Mouse (Mus musculus) heart, embryonic 12.5 days (tissue): ENCODE results near the gene Comtd1. TPM values are rescaled to one million over a fixed set of nuclear protein-coding genes. Genes with fewer than 3 reads are reported as not detected.

ENCODE experiments used
- ATAC-seq: fragments of 200-750 bp; cut with Nextera tagmentation; 2 replicates; pipeline ENCODE4 v1.8.0; 2017; ENCODE audit warnings: moderate TSS enrichment, moderate library complexity; ENCODE audit not compliant: insufficient number of reproducible peaks, low FRiP score
- H3K27ac ChIP-seq: fragments of 300-500 bp; sonication (generic); 2 replicates; pipeline ENCODE4 v1.5.1; 2016; ENCODE audit warnings: mild to moderate bottlenecking, moderate library complexity; ENCODE audit not compliant: poor library complexity, severe bottlenecking
- H3K27me3 ChIP-seq: fragments of 300-500 bp; sonication (generic); replicated peaks from 2 replicates; pipeline ENCODE4 v1.6.1; 2016; ENCODE audit warnings: mild to moderate bottlenecking, moderate library complexity
- H3K36me3 ChIP-seq: fragments of 300-500 bp; sonication (generic); 2 replicates; pipeline ENCODE4 v1.6.1; 2016; ENCODE audit warnings: mild to moderate bottlenecking, moderate library complexity
- H3K4me1 ChIP-seq: fragments of 300-500 bp; sonication (generic); replicated peaks from 2 replicates; pipeline ENCODE4 v1.6.1; 2016; ENCODE audit warnings: mild to moderate bottlenecking
- H3K4me2 ChIP-seq: fragments of 300-500 bp; sonication (generic); 2 replicates; pipeline ENCODE4 v1.6.1; 2016; ENCODE audit warnings: mild to moderate bottlenecking, moderate library complexity
- H3K4me3 ChIP-seq: fragments of 300-500 bp; sonication (generic); 2 replicates; pipeline ENCODE4 v1.5.1; 2016; ENCODE audit warnings: mild to moderate bottlenecking
- H3K9ac ChIP-seq: fragments of 300-500 bp; sonication (generic); 2 replicates; pipeline ENCODE4 v1.6.1; 2016; ENCODE audit warnings: mild to moderate bottlenecking, moderate library complexity
- H3K9me3 ChIP-seq: fragments of 300-500 bp; sonication (generic); replicated peaks from 2 replicates; pipeline ENCODE4 v1.6.1; 2016; ENCODE audit warnings: mild to moderate bottlenecking, moderate library complexity
- WGBS: fragments of 180-500 bp; shearing (Covaris S2); methylation state at CpG from one replicate; pipeline ENCODE4 v1.1.7; 2016; 5-methylcytosine and 5-hydroxymethylcytosine counted together
- polyA plus RNA-seq: library from polyadenylated mRNA; unstranded; fragments of >200 nt; fragmentation: Nextera tagmentation; extraction: Ambion mirVana; gene quantifications from 2 replicates; pipeline ENCODE4 v1.2.1, GENCODE M21; 2016

The Comtd1 gene
- polyA plus RNA-seq: 40.8 and 43.5 TPM in 2 replicates

DNA sequence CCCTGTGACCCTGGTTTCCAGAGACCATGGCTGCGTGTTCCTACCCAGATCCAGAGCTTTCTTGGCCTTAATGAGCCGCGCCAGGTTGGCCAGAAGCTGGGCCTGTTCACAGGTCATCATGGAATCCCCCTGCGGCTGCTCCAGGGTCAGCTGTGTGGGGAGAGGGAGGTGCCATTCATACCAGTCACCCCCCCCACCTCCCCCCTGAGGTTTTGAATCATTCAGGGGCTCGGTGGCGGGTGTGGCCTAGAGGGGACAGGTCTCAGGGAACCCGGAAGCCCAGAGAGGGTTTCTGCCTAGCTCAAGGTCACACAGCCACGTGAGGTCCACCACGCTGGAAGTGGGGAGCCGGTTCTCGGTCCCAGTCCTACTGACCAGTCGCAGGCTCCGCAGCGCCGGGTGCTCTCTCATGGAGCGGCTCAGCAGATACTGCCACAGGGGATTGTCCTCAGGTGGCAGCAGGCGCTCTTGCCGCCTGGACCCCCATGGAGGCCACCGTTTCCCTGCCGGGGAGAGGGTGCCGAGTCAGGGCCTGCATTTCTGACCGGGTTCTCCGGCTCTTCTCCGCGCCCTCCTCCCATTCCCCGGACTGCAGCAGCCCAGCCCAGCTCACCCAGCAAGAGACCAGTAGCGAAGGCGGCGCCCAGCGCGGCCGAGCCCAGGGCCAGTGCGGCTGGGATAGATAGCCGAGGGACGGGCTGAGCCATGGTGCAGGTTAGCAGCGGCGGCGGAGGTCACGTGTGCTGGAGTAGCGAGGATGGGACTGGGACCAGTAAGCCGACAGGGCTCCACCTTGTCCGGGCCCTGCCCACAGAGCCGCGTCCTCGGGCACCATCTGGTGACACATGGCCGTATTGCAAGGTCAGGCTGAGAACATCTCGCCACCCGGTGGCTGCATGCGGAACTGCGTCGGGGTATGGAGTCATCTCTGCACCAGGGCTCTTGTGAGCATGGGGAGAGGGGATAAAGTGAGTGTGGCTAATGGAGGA lies at the start of gene Comtd1:
TSS of gene Comtd1 (minus strand) at position 812 of the 989 bp plus-strand sequence.
- peaks cover 33% of the 10 kb centered on the region for H3K36me3 ChIP-seq
- peak; percentile 94 for ATAC-seq
- H3K4me2 ChIP-seq: peak within 1 kb of the TSS; percentile 98
- under 1% methylated on average over 51 of the region's 51 CpGs for WGBS
- H3K4me1 ChIP-seq: peaks cover 64% of the 10 kb centered on the region
- H3K9ac ChIP-seq: peak within 1 kb of the TSS; percentile 85
- no peaks in the 10 kb centered on the region for H3K27me3 ChIP-seq
- H3K4me3 ChIP-seq: peak within 1 kb of the TSS; percentile 73
- no peaks in the 10 kb centered on the region for H3K9me3 ChIP-seq
- H3K27ac ChIP-seq: peak within 1 kb of the TSS; percentile 74

DNA sequence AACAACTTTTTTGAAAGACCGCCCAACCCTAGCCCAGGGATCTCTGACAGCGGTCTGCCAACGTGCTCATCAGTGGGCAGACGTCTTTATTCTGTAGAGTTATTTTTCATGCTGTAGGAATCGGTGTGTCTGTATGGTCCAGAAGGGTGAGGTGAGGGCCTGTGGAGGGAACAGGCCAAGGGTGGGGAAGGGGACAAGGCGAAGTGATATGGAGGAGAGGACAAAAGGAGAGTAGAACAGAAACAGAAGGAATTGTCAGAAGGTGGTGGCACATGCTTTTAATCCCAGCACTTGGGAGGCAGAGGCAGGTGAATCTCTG lies 43.5 kb upstream of the Comtd1 start:
- WGBS: 70% methylated on average over 6 of the region's 6 CpGs
- peaks cover 11% of the 10 kb centered on the region for H3K4me1 ChIP-seq
- H3K4me2 ChIP-seq: no peak overlapping the region
- no peak for ATAC-seq
- H3K9me3 ChIP-seq: 0 out of 2 replicates have a peak, but pooled peaks cover 3% of the 10 kb centered on the region
- no peak overlapping the region for H3K9ac ChIP-seq
- H3K27me3 ChIP-seq: no peaks in the 10 kb centered on the region
- no peak overlapping the region for H3K27ac ChIP-seq
- no peak overlapping the region for H3K4me3 ChIP-seq
- H3K36me3 ChIP-seq: no peaks in the 10 kb centered on the region

DNA sequence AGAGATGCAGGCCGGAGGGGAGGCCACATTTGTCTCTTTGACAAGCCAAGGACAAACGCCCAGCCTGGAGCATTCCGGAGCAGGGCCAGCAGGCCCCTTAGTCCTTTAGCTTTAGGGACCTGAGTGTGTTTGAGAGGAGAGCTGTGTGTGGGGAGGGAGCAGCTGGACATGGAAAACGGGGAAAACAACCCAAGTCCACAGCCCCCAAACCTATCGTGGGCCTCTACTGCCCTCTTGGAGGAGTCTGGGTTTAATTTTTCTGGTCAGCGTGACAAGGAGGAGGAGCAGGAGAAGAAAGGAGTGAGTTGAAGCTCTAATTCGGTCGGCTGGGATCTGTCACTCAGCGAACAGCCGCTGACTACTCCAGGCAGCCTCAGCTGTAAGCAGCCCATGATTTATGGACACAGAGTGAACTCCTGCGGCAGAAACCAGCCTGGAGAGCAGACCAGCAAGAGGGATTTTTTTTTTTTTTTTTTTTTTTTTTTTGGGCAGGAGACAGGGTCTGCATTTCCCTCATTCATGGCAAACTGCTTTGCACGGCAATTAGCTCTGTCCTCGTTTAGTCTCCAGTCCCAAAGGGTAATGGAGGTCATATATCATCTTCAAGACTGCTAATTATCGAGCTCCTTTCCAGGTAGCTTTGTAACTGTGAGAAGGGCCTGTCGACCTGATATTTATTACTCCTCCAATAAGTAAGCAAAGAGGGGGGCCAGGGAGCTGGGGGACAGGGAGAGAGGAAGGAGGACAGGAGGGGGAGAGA lies 43.0 kb upstream of the Comtd1 start:
- Histone ChIP-seq H3K4me1 (peaks cover 11% of the 10 kb centered on the region), H3K27ac (0 out of 2 replicates have a peak overlapping the region, but pooled peaks have one; percentile 8), H3K4me2 (peak overlapping the region; percentile 45), H3K4me3 (no peak overlapping the region; the same call in 1 of the 2 replicates), H3K27me3 (no peaks in the 10 kb centered on the region), H3K9me3 (0 out of 2 replicates have a peak, but pooled peaks cover 3% of the 10 kb centered on the region), H3K36me3 (no peaks in the 10 kb centered on the region), H3K9ac (no peak overlapping the region)
- ATAC-seq: peak; percentile 66; the same call in 1 of the 2 replicates
- WGBS: 20% methylated on average over 15 of the region's 15 CpGs

DNA sequence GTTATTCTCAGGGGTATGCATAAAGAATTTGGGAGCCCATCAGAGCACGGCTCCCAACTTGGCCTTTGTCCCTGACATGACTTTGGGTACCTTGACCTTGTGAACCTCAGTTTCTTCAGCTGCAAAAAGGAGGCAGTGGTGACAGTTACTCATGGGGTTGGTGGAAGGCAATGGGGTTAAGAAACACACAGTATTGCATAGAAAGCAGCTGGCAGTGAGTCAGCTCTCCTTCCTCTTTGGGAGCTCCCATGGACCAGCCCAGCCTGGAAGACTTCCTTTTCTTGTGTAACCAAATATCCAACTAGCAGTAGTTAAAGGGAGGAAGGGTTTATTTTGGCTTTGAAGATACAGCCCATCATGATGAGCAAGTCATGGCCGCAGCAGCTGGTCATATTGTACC lies 41.7 kb upstream of the Comtd1 start:
- H3K9me3 ChIP-seq: no peaks in the 10 kb centered on the region
- no peaks in the 10 kb centered on the region for H3K36me3 ChIP-seq
- H3K9ac ChIP-seq: no peak overlapping the region
- no peak overlapping the region for H3K4me2 ChIP-seq
- peaks cover 11% of the 10 kb centered on the region for H3K4me1 ChIP-seq
- no peak for ATAC-seq
- 89% methylated on average over 2 of the region's 2 CpGs for WGBS
- no peaks in the 10 kb centered on the region for H3K27me3 ChIP-seq
- no peak overlapping the region for H3K4me3 ChIP-seq
- H3K27ac ChIP-seq: no peak overlapping the region

DNA sequence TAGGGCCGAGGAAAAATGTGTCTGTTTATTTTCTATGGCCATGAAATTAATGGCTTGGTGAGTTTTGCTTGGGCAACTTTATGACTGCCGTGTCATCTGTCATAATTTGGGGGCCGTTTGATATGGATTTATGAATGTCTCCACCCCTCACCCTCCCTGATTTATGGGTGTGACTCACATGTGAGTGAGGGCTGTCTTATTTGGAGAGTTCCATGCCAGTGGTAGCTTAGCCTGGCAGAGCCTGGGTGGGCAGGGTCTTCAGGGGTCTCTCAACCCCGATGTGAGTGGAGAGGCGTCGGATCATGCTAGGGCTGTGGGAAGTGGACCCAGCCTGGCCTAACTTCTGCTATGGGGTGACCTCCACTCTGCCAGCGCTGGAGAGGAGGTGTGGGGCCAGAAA lies 18.0 kb upstream of the Comtd1 start:
- no peak overlapping the region for H3K4me2 ChIP-seq
- H3K9me3 ChIP-seq: no peaks in the 10 kb centered on the region
- 81% methylated on average over 7 of the region's 7 CpGs for whole genome bisulfite sequencing
- H3K4me3 ChIP-seq: no peak overlapping the region
- H3K9ac ChIP-seq: no peak overlapping the region
- ATAC-seq: no peak
- no peaks in the 10 kb centered on the region for H3K27me3 ChIP-seq
- no peaks in the 10 kb centered on the region for H3K36me3 ChIP-seq
- H3K4me1 ChIP-seq: no peaks in the 10 kb centered on the region
- no peak overlapping the region for H3K27ac ChIP-seq

DNA sequence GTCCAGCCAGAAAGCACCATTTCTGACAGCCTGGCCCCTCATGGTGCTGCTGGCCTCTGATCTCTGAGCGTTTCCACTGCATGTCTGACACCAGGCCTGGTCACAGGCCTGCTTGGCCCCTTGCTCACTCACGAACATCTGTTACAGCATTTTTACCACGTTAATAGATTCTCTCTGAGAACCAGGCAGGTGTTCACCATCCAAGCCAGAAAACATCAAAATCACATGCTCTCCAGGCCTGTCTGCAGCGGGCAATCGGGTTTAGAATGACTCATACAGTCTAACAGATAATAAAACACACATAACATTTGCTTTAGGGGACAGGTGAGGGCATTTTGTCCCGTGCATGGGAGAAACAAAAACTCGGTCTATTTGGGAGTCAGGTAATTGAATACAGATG lies 17.5 kb upstream of the Comtd1 start:
- Histone ChIP-seq H3K4me3 (no peak overlapping the region), H3K4me1 (no peaks in the 10 kb centered on the region), H3K9me3 (no peaks in the 10 kb centered on the region), H3K4me2 (no peak overlapping the region), H3K27ac (no peak overlapping the region), H3K27me3 (no peaks in the 10 kb centered on the region), H3K36me3 (no peaks in the 10 kb centered on the region), H3K9ac (no peak overlapping the region)
- no peak for ATAC-seq
- 60% methylated on average over 7 of the region's 7 CpGs for WGBS

DNA sequence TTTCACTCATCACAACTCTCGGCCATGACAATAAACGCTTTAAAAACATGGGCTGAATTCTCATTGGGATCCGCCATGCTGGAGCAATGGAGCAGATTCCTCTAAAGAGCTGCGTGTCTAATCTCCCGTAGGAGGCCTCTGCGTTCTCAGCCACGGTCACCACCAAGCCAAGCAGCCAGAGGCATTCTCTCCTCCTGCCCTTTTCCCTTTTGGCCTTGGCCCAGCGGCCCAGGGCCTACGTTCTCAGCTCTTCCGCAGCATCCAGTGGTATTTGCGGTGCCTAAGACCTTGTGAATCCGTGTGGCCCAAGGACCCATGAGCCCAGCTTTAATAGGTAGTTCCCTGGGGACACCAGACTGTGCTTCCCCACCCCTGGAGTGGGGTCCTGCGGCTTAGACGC lies 8.1 kb upstream of the Comtd1 start:
- WGBS: 85% methylated on average over 14 of the region's 14 CpGs
- Histone ChIP-seq H3K4me2 (no peak overlapping the region), H3K4me1 (peaks cover 31% of the 10 kb centered on the region), H3K9ac (no peak overlapping the region), H3K27me3 (no peaks in the 10 kb centered on the region), H3K9me3 (no peaks in the 10 kb centered on the region), H3K36me3 (no peaks in the 10 kb centered on the region), H3K27ac (no peak overlapping the region), H3K4me3 (no peak overlapping the region)
- no peak for ATAC-seq

DNA sequence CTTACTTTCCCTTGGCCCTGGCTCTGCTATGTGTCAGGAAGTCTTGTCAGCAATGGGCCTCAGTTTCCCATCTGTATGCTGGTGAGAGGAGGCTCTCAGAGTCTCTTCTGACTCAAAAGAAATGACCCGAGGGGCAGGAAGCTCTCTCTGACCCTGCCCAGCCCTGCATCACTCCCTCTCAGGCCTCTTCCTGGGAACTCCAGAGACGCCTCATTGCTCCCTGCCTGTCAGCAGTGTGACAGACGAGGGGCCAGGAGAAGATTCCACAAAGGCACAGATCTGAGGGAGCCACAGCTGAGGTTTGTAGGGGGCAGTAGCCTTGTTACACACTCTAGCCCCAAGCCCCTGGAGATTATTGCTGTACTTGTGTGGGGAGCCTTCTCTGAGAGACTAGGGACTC lies 7.2 kb upstream of the Comtd1 start:
- ATAC-seq: no peak
- H3K9me3 ChIP-seq: no peaks in the 10 kb centered on the region
- no peak overlapping the region for H3K4me2 ChIP-seq
- no peak overlapping the region for H3K9ac ChIP-seq
- no peaks in the 10 kb centered on the region for H3K36me3 ChIP-seq
- 24% methylated on average over 3 of the region's 3 CpGs for WGBS
- H3K27ac ChIP-seq: no peak overlapping the region
- peaks cover 37% of the 10 kb centered on the region for H3K4me1 ChIP-seq
- no peak overlapping the region for H3K4me3 ChIP-seq
- H3K27me3 ChIP-seq: no peaks in the 10 kb centered on the region

DNA sequence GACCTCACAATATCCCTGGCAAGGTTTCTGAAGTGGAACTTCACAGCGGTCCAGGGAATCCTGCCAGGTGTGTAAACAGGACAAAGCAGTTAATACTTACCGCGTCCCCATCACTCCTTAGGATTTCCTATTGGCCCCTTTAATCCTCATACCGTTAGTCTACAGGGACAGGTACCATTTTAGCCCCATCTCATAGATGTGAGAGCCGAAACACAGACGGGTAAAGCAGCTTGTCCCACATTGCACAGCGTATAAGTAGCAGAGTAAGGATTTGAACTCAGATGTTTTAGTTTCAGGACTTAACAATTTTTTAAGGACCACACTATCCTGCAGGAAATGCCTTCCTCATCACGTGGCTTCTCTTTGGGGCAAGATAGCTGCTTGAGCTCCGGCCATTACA lies 5.5 kb upstream of the Comtd1 start:
- H3K27ac ChIP-seq: no peak overlapping the region
- peak overlapping the region; percentile 73 for H3K4me2 ChIP-seq
- no peak overlapping the region for H3K4me3 ChIP-seq
- 68% methylated on average over 9 of the region's 9 CpGs for WGBS
- no peaks in the 10 kb centered on the region for H3K9me3 ChIP-seq
- no peaks in the 10 kb centered on the region for H3K36me3 ChIP-seq
- ATAC-seq: no peak
- peaks cover 52% of the 10 kb centered on the region for H3K4me1 ChIP-seq
- H3K27me3 ChIP-seq: no peaks in the 10 kb centered on the region
- 0 out of 2 replicates have a peak overlapping the region, but pooled peaks have one; percentile 14 for H3K9ac ChIP-seq

DNA sequence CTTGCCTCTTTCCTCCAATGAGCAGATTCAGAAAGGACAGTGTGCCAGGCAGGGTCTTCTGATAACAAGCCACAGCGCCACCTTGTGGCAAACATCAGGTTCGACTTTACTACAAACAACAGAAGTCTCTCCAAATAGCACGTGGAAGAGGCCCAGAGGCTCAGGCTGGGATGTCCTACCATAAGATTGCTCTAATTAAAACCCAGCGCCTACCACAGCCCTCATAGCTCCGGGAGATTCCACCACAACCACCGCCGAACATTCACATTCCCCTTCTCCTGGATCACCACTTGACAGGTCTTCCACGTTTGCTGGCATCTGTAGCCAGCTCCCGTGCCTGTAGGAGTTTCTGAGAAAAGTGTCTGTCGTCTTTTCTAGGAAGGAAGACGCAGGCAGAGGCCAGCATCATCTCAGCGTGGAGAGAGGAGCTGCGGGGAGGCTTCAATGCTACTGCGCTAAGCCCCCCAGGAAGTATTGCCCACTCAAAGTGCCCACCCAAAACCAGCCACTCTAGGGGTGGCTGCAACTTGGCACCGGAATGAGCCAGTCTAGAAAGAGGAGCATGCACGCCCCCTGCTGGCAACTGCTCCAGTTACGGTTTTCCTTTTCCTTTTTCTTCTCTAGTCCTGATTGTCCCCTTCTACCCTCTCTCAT lies 4.8 kb upstream of the Comtd1 start:
- peak overlapping the region; percentile 23; the same call in 1 of the 2 replicates for H3K9ac ChIP-seq
- 6% methylated on average over 17 of the region's 17 CpGs for WGBS
- H3K4me2 ChIP-seq: peak overlapping the region; percentile 73
- H3K4me3 ChIP-seq: peak overlapping the region; percentile 23
- ATAC-seq: no peak
- peaks cover 52% of the 10 kb centered on the region for H3K4me1 ChIP-seq
- H3K36me3 ChIP-seq: no peaks in the 10 kb centered on the region
- H3K9me3 ChIP-seq: no peaks in the 10 kb centered on the region
- H3K27me3 ChIP-seq: no peaks in the 10 kb centered on the region
- peak overlapping the region; percentile 23; the same call in 1 of the 2 replicates for H3K27ac ChIP-seq
